Mouse (Mus musculus) stomach, embryonic 14.5 days (tissue): ENCODE measurements around the gene Mmp21. TPM values are rescaled to one million over a fixed set of nuclear protein-coding genes. Genes with fewer than 3 reads are reported as not detected.

Source experiments
- polyA plus RNA-seq: library from polyadenylated mRNA; unstranded; fragments of >200 nt; fragmentation: Nextera tagmentation; extraction: Ambion mirVana; gene quantifications from 2 replicates; pipeline ENCODE4 v1.2.1, GENCODE M21; 2014

Mmp21 gene
- polyA plus RNA-seq, 1 experiment from 2014 or later: not detected

Other genes with a start within 250 kb of the Mmp21 start
- gene Tex36, start 77.9 kb downstream of the Mmp21 start, polyA plus RNA-seq: not detected in 2 replicates
- gene Edrf1, start 42.5 kb downstream of the Mmp21 start, polyA plus RNA-seq: 21.7 and 25.5 TPM in 2 replicates
- gene Bccip, start 29.3 kb upstream of the Mmp21 start, polyA plus RNA-seq: 160 and 162 TPM in 2 replicates
- 30.7 and 32.1 TPM in 2 replicates for gene Uros, start 30.0 kb upstream of the Mmp21 start, polyA plus RNA-seq
- 0.20 and 0.36 TPM in 2 replicates for gene Fank1, start 96.8 kb upstream of the Mmp21 start, polyA plus RNA-seq
- 33.4 and 36.6 TPM in 2 replicates for gene Dhx32, start 102.7 kb upstream of the Mmp21 start, polyA plus RNA-seq